ENCODE assay signal across 26 mouse cellular contexts in genomic region chr3:132585122-132585972, GRCm38 (mm10). TPM values are rescaled to one million over a fixed set of nuclear protein-coding genes. Genes with fewer than 3 reads are reported as not detected.
A peak's percentile ranks its signal among the peaks of the same experiment; 100 is the strongest.
DNase-seq lines count a peak whose midpoint lies in the region; ATAC-seq and TF ChIP-seq lines count a peak whose summit lies in the region.
"Had no signal": no experiment of that assay in that cellular context is flagged by ENCODE, and none has a peak within 500 bp of the region (broad histone marks: within the 10 kb centered on the region; RNA-seq: fewer than 3 reads in every experiment).

No protein-coding gene starts in this region.

- no peak overlapping the region for H3K9ac ChIP-seq in kidney, postnatal 0 days (ENCODE audit: low read depth, low read length)
- H3K9ac ChIP-seq in embryonic facial prominence, embryonic 14.5 days (ENCODE audit: low read depth, low read length), result no peak overlapping the region
- H3K9ac ChIP-seq in hindbrain, postnatal 0 days (replicated peaks; ENCODE audit: low read length), result no peak overlapping the region
- no peak overlapping the region for H3K9ac ChIP-seq in stomach, embryonic 15.5 days
- H3K9ac ChIP-seq: heart, embryonic 15.5 days; liver, postnatal 0 days; midbrain, embryonic 13.5 days had no signal

- peak; percentile 29 for DNase-seq in kidney, postnatal 0 days (ENCODE audit: low spot score)
- no peak for DNase-seq in kidney, adult 9 months
- DNase-seq in embryonic facial prominence, embryonic 14.5 days (ENCODE audit: low spot score), result no peak
- peak; percentile 4 for DNase-seq in hindbrain, postnatal 0 days (ENCODE audit: low spot score)
- DNase-seq in spleen, postnatal 4 days (ENCODE audit: low spot score in 2 of 2), result no peak
- DNase-seq in natural killer cell, adult 2 months (ENCODE audit: low spot score in 2 of 2), result no peak
- no peak for DNase-seq in gastrocnemius, postnatal 4 days (ENCODE audit: low spot score in 2 of 2)
- DNase-seq: adrenal gland, adult 8-10 months; B cell, adult 2 months; cerebellum, adult 11-12 months; cerebellum, postnatal 14 days; kidney, adult 8-10 months; kidney, postnatal 36 days; layer of hippocampus, adult 9-11 months; liver, postnatal 0 days; lung, postnatal 10 days had no signal

- no peak overlapping the region for H3K4me2 ChIP-seq in kidney, postnatal 0 days (ENCODE audit: low read length)
- no peak overlapping the region for H3K4me2 ChIP-seq in embryonic facial prominence, embryonic 14.5 days (ENCODE audit: low read depth, low read length)
- no peak overlapping the region for H3K4me2 ChIP-seq in hindbrain, postnatal 0 days (ENCODE audit: low read depth, low read length)
- H3K4me2 ChIP-seq in stomach, embryonic 15.5 days, result no peak overlapping the region
- H3K4me2 ChIP-seq: heart, embryonic 15.5 days; midbrain, embryonic 13.5 days had no signal

- H3K4me1 ChIP-seq in kidney, postnatal 0 days (replicated peaks; ENCODE audit: insufficient read depth, low read length), result no peaks in the 10 kb centered on the region
- H3K4me1 ChIP-seq in embryonic facial prominence, embryonic 14.5 days (ENCODE audit: control insufficient read depth, insufficient read depth, low read length), result no peaks in the 10 kb centered on the region
- no peaks in the 10 kb centered on the region for H3K4me1 ChIP-seq in hindbrain, postnatal 0 days (ENCODE audit: insufficient read depth, low read length)
- no peaks in the 10 kb centered on the region for H3K4me1 ChIP-seq in stomach, embryonic 15.5 days
- H3K4me1 ChIP-seq: forebrain, embryonic 10.5 days; heart, embryonic 15.5 days; midbrain, embryonic 13.5 days had no signal

- ATAC-seq in kidney, postnatal 0 days (replicated peaks; ENCODE audit: low FRiP score, low read depth), result no peak
- 0 out of 2 replicates have a peak, but pooled peaks have one; percentile 41 for ATAC-seq in embryonic facial prominence, embryonic 14.5 days (ENCODE audit: low read depth)
- ATAC-seq in hindbrain, postnatal 0 days, result no peak
- ATAC-seq in stomach, embryonic 15.5 days (ENCODE audit: insufficient read depth, low FRiP score, low read depth), result peak; percentile 68
- ATAC-seq: liver, postnatal 0 days; midbrain, embryonic 13.5 days had no signal

- H3K9me3 ChIP-seq in kidney, postnatal 0 days (replicated peaks; ENCODE audit: low read length), result no peaks in the 10 kb centered on the region
- H3K9me3 ChIP-seq in embryonic facial prominence, embryonic 14.5 days (ENCODE audit: control insufficient read depth, low read length), result no peaks in the 10 kb centered on the region
- H3K9me3 ChIP-seq in hindbrain, postnatal 0 days (ENCODE audit: low read length), result no peaks in the 10 kb centered on the region
- no peaks in the 10 kb centered on the region for H3K9me3 ChIP-seq in stomach, embryonic 15.5 days
- H3K9me3 ChIP-seq: forebrain, embryonic 10.5 days; heart, embryonic 15.5 days; limb, embryonic 10.5 days; midbrain, embryonic 13.5 days had no signal

- H3K4me3 ChIP-seq in kidney, postnatal 0 days (replicated peaks; ENCODE audit: low read depth, low read length), result no peak overlapping the region
- no peak overlapping the region for H3K4me3 ChIP-seq in embryonic facial prominence, embryonic 14.5 days (ENCODE audit: low read depth, low read length)
- H3K4me3 ChIP-seq in hindbrain, postnatal 0 days (ENCODE audit: low read length), result no peak overlapping the region
- no peak overlapping the region for H3K4me3 ChIP-seq in stomach, embryonic 15.5 days (replicated peaks)
- H3K4me3 ChIP-seq: forebrain, embryonic 10.5 days; heart, embryonic 15.5 days; left cerebral cortex, adult 2 months; limb, embryonic 10.5 days; midbrain, embryonic 13.5 days had no signal

- H3K36me3 ChIP-seq in kidney, postnatal 0 days (ENCODE audit: insufficient read depth, low read length), result no peaks in the 10 kb centered on the region
- no peaks in the 10 kb centered on the region for H3K36me3 ChIP-seq in embryonic facial prominence, embryonic 14.5 days (ENCODE audit: control insufficient read depth, insufficient read depth, low read length)
- no peaks in the 10 kb centered on the region for H3K36me3 ChIP-seq in hindbrain, postnatal 0 days (ENCODE audit: insufficient read depth, low read length)
- H3K36me3 ChIP-seq in stomach, embryonic 15.5 days, result no peaks in the 10 kb centered on the region
- H3K36me3 ChIP-seq: forebrain, embryonic 10.5 days; heart, embryonic 15.5 days; limb, embryonic 10.5 days; midbrain, embryonic 13.5 days had no signal

- WGBS in kidney, postnatal 0 days, result 37% methylated on average over 8 of the region's 8 CpGs
- 43% methylated on average over 8 of the region's 8 CpGs for WGBS in embryonic facial prominence, embryonic 14.5 days
- 71% methylated on average over 8 of the region's 8 CpGs for WGBS in hindbrain, postnatal 0 days
- 47% methylated on average over 8 of the region's 8 CpGs for WGBS in stomach, embryonic 15.5 days

- no peak for TF ChIP-seq CTCF in kidney, postnatal 0 days (IDR thresholded peaks at IDR 0.05; ENCODE audit: low read depth)
- TF ChIP-seq CTCF in hindbrain, postnatal 0 days (IDR thresholded peaks at IDR 0.05; ENCODE audit: low read depth), result no peak

- no peaks in the 10 kb centered on the region for H3K27me3 ChIP-seq in kidney, postnatal 0 days (ENCODE audit: insufficient read depth, low read length)
- H3K27me3 ChIP-seq in embryonic facial prominence, embryonic 14.5 days (replicated peaks; ENCODE audit: control insufficient read depth, insufficient read depth, low read length), result no peaks in the 10 kb centered on the region
- no peaks in the 10 kb centered on the region for H3K27me3 ChIP-seq in hindbrain, postnatal 0 days (ENCODE audit: insufficient read depth, low read length)
- H3K27me3 ChIP-seq in stomach, embryonic 15.5 days (replicated peaks), result no peaks in the 10 kb centered on the region
- H3K27me3 ChIP-seq: heart, embryonic 15.5 days; midbrain, embryonic 13.5 days had no signal

- H3K27ac ChIP-seq in kidney, postnatal 0 days, result no peak overlapping the region
- no peak overlapping the region for H3K27ac ChIP-seq in embryonic facial prominence, embryonic 14.5 days (replicated peaks; ENCODE audit: low read depth, low read length)
- no peak overlapping the region for H3K27ac ChIP-seq in hindbrain, postnatal 0 days
- H3K27ac ChIP-seq in stomach, embryonic 15.5 days, result no peak overlapping the region
- H3K27ac ChIP-seq: forebrain, embryonic 10.5 days; heart, embryonic 15.5 days; left cerebral cortex, adult 2 months; limb, embryonic 10.5 days; midbrain, embryonic 13.5 days had no signal

RNA-seq across cellular contexts. Expression of gene Gimd1, which starts 44.3 kb away (rescaled TPM):
- polyA plus RNA-seq in kidney, postnatal 0 days (2015; fragmentation: Nextera tagmentation; extraction: Ambion mirVana), result 2.3 and 2.9 TPM in 2 replicates
- not detected in 2 replicates for polyA plus RNA-seq in embryonic facial prominence, embryonic 14.5 days (2014; fragmentation: Nextera tagmentation; extraction: Ambion mirVana)
- not detected in 2 replicates for total RNA-seq in hindbrain, postnatal 0 days (2014; rRNA removed)
- polyA plus RNA-seq in hindbrain, postnatal 0 days (2015; fragmentation: Nextera tagmentation; extraction: Ambion mirVana), result not detected in 2 replicates
- 3.9 TPM in 2 replicates for polyA plus RNA-seq in stomach, embryonic 15.5 days (2015; fragmentation: Nextera tagmentation; extraction: Ambion mirVana)
- total RNA-seq in gastrocnemius, postnatal 4 days (2021), result not detected
- total RNA-seq: adrenal gland, adult 8-10 months; gastrocnemius, adult 8-10 months; heart, adult 8-10 months; hematopoietic stem cell, adult 5-6 weeks; left cerebral cortex, adult 2 months; megakaryocyte progenitor cell, adult 5-6 weeks had no signal
- polyA plus RNA-seq: forebrain, embryonic 10.5 days; heart, embryonic 15.5 days; limb, embryonic 10.5 days; midbrain, embryonic 13.5 days had no signal

Comparison
In these comparisons a context has a peak if more than half of its experiments do, and no peak if none do; other contexts are left out.
1. DNase-seq: peak in kidney, postnatal 0 days (single experiment) and hindbrain, postnatal 0 days (single experiment); none in kidney, adult 9 months (single experiment), embryonic facial prominence, embryonic 14.5 days (single experiment), spleen, postnatal 4 days (0 of 2), natural killer cell, adult 2 months (0 of 2) and gastrocnemius, postnatal 4 days (0 of 2).
2. ATAC-seq: peak in embryonic facial prominence, embryonic 14.5 days (single experiment) and stomach, embryonic 15.5 days (single experiment); none in kidney, postnatal 0 days (single experiment) and hindbrain, postnatal 0 days (single experiment).